Mouse (Mus musculus): Measurements from ENCODE around the gene Ncf2. TPM values are rescaled to one million over a fixed set of nuclear protein-coding genes. Genes with fewer than 3 reads are reported as not detected.
A peak's percentile ranks its signal among the peaks of the same experiment; 100 is the strongest.

The Ncf2 gene
- polyA plus RNA-seq, 1 experiment from 2014 or later = 6.7 TPM

DNA sequence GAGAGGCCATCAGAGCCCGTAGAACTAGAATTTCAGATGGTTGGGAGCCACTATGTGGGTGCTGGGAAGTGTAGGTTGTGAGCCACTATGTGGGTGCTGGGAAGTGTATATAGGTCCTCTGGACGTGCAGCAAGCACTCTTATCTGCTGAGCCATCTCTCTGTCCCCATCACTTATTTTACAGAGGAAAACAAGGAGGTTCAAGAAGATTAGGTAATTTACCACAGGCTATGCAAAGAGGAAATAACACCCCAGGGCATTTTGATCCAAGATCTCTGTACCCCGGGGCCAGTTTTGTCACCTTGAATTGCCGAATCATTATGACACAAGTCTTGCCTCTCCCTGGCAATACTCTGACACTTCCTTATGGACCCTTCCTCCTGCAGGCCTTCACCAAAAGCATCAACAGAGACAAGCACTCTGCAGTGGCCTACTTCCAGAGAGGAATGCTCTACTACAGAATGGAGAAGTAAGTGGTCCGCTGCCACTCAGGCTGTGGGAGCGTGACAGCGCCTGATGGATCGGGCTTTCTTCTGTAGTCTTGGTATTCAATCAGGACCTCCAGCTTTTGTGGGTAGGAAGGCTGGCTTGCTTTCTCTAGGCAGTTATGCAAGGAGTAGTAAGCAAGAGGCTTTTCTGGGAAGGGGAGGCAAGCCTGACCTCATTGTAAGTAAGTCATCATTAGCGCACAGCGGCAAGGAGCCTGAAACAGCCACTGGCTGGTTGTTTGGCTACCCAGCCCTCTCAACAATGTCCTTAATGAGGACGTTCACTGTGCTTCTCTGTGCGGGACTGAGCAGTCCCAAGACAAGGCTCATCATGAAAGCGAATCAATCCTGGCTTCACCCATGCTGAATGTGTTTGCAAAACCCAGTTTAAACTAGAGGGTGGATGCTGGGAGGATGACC lies 10.8 kb downstream of the Ncf2 start:
- H3K27ac ChIP-seq (ENCODE audit: low read length) = no peak overlapping the region
- H3K36me3 ChIP-seq (ENCODE audit: insufficient read depth, low read length) = no peaks in the 10 kb centered on the region
- H3K4me2 ChIP-seq (replicated peaks; ENCODE audit: low read depth, low read length) = no peak overlapping the region
- WGBS = 77% methylated on average over 13 of the region's 13 CpGs
- H3K9me3 ChIP-seq (ENCODE audit: low read length) = no peaks in the 10 kb centered on the region
- peaks cover 19% of the 10 kb centered on the region for H3K4me1 ChIP-seq (ENCODE audit: insufficient read depth, low read length)
- H3K27me3 ChIP-seq (ENCODE audit: insufficient read depth, low read length) = no peaks in the 10 kb centered on the region
- no peak for ATAC-seq (ENCODE audit: low FRiP score, low TSS enrichment)
- H3K9ac ChIP-seq (replicated peaks; ENCODE audit: low read length) = no peak overlapping the region
- H3K4me3 ChIP-seq (ENCODE audit: low read length) = no peak overlapping the region

DNA sequence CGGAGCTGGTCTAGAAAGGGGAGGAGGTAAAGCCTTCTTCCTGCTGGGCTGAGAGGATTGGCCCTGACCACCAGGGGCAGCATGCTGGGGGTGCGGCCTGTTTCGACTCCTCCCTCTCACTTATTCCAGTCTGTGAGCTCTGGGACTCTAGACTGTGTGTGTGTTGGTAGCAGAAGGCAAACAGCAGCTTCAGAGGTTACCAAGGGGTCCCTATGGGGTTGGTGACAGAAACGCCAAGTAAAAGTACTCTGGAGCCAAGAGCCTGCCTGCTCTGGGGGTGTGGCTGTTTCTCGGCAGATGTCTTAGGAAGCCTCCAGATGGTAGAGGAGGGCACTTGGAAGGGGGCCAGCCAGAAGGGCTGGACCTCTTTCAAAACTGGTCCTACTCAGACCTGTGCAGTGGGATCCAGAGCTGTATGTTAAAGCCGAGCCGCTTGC lies 15.3 kb downstream of the Ncf2 start:
- H3K9ac ChIP-seq (replicated peaks; ENCODE audit: low read length) = no peak overlapping the region
- H3K27me3 ChIP-seq (ENCODE audit: insufficient read depth, low read length) = no peaks in the 10 kb centered on the region
- H3K4me1 ChIP-seq (ENCODE audit: insufficient read depth, low read length) = peaks cover 29% of the 10 kb centered on the region
- H3K4me3 ChIP-seq (ENCODE audit: low read length) = no peak overlapping the region
- no peaks in the 10 kb centered on the region for H3K9me3 ChIP-seq (ENCODE audit: low read length)
- H3K36me3 ChIP-seq (ENCODE audit: insufficient read depth, low read length) = no peaks in the 10 kb centered on the region
- 42% methylated on average over 7 of the region's 7 CpGs for WGBS
- H3K4me2 ChIP-seq (replicated peaks; ENCODE audit: low read depth, low read length) = 0 out of 2 replicates have a peak overlapping the region, but pooled peaks have one; percentile 21
- ATAC-seq (ENCODE audit: low FRiP score, low TSS enrichment) = peak; percentile 49
- H3K27ac ChIP-seq (ENCODE audit: low read length) = no peak overlapping the region

DNA sequence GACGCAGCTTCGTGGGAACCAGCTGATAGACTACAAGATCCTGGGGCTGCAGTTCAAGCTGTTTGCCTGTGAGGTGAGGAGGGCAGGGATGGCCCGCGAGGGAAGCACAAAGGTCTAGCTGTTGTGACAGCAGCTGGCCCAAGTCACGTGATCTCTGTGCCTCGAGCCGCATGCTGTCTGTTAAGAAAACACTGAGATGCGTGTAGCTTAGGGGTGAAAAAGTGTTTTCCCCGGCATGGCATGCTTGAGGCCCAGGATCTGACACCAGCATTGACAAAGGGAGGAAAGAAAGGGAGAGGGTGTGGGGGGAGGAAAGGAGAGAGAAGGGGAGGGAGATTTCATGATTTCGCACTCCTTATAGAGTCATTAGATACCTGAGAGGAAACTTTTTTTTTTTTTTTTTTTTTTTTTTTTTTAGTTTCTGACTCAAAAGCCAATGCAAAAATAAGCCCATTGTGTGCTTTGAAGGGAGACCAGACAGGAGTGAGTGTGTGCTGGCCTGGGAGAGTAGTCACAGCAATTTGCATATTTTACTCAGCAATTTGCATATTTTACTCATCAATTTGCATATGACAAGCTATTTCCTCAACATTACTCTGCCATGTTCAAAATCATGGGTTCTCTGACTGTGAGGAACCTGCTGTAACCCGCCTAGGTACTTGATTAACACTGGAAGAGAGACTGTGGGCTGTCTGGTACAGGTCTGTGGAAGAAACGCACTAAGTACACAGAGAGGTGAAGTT lies 17.2 kb downstream of the Ncf2 start:
- Histone ChIP-seq H3K36me3 (ENCODE audit: insufficient read depth, low read length) (no peaks in the 10 kb centered on the region), H3K27me3 (ENCODE audit: insufficient read depth, low read length) (no peaks in the 10 kb centered on the region), H3K27ac (ENCODE audit: low read length) (peak overlapping the region; percentile 80), H3K4me3 (ENCODE audit: low read length) (no peak overlapping the region), H3K9ac (replicated peaks; ENCODE audit: low read length) (no peak overlapping the region), H3K4me1 (ENCODE audit: insufficient read depth, low read length) (peaks cover 29% of the 10 kb centered on the region), H3K4me2 (replicated peaks; ENCODE audit: low read depth, low read length) (no peak overlapping the region), H3K9me3 (ENCODE audit: low read length) (no peaks in the 10 kb centered on the region)
- ATAC-seq (ENCODE audit: low FRiP score, low TSS enrichment) = no peak
- WGBS = 32% methylated on average over 12 of the region's 12 CpGs

DNA sequence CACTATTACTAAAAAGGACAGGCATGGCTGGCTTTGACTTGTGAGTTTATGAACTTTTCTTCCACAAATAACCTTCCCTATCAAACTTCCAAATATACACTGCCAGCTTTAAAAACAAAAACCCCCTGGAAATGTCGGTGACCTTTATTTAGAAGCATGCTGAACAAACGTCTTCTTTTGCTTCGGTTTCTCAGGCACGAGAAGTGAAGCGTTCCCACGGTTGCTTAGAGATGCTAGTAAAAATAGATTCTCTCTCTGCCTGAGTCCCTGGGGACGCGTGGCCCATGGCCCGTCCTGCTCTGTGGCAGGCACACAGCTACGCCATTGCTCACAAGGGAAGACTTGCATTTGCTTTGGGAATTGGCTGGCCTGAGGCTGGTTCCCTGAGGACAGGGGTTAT lies 17.8 kb downstream of the Ncf2 start:
- Histone ChIP-seq H3K27me3 (ENCODE audit: insufficient read depth, low read length) (no peaks in the 10 kb centered on the region), H3K9ac (replicated peaks; ENCODE audit: low read length) (0 out of 2 replicates have a peak overlapping the region, but pooled peaks have one; percentile 35), H3K4me3 (ENCODE audit: low read length) (no peak overlapping the region), H3K4me2 (replicated peaks; ENCODE audit: low read depth, low read length) (0 out of 2 replicates have a peak overlapping the region, but pooled peaks have one; percentile 4), H3K27ac (ENCODE audit: low read length) (peak overlapping the region; percentile 80), H3K4me1 (ENCODE audit: insufficient read depth, low read length) (peaks cover 29% of the 10 kb centered on the region), H3K36me3 (ENCODE audit: insufficient read depth, low read length) (no peaks in the 10 kb centered on the region), H3K9me3 (ENCODE audit: low read length) (no peaks in the 10 kb centered on the region)
- ATAC-seq (ENCODE audit: low FRiP score, low TSS enrichment) = peak; percentile 43; the same call in 1 of the 2 replicates
- 15% methylated on average over 10 of the region's 10 CpGs for WGBS

DNA sequence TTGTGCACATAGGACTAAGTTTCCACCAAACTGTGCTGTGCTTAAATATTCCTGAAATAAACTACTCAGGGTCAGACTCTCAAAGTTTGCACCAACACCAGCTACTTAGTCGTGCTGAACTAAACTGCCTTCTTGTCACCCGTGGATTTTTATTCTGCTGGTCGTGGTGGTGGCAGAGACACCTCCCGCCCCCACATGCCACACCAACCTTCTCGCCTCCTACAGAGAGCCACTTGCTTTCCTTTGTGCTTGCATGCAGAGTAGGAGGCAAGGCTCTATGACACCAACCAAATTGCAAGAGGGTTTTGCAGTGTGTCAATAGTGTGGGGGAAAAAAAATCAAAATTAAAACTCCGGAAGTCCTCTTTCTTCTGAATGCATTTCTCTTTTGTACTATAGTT lies 19.6 kb downstream of the Ncf2 start:
- ATAC-seq (ENCODE audit: low FRiP score, low TSS enrichment) = no peak
- H3K4me3 ChIP-seq (ENCODE audit: low read length) = no peak overlapping the region
- H3K27ac ChIP-seq (ENCODE audit: low read length) = no peak overlapping the region
- 70% methylated on average over 6 of the region's 6 CpGs for WGBS
- no peak overlapping the region for H3K9ac ChIP-seq (replicated peaks; ENCODE audit: low read length)
- H3K36me3 ChIP-seq (ENCODE audit: insufficient read depth, low read length) = no peaks in the 10 kb centered on the region
- no peaks in the 10 kb centered on the region for H3K27me3 ChIP-seq (ENCODE audit: insufficient read depth, low read length)
- no peaks in the 10 kb centered on the region for H3K9me3 ChIP-seq (ENCODE audit: low read length)
- peaks cover 29% of the 10 kb centered on the region for H3K4me1 ChIP-seq (ENCODE audit: insufficient read depth, low read length)
- no peak overlapping the region for H3K4me2 ChIP-seq (replicated peaks; ENCODE audit: low read depth, low read length)

DNA sequence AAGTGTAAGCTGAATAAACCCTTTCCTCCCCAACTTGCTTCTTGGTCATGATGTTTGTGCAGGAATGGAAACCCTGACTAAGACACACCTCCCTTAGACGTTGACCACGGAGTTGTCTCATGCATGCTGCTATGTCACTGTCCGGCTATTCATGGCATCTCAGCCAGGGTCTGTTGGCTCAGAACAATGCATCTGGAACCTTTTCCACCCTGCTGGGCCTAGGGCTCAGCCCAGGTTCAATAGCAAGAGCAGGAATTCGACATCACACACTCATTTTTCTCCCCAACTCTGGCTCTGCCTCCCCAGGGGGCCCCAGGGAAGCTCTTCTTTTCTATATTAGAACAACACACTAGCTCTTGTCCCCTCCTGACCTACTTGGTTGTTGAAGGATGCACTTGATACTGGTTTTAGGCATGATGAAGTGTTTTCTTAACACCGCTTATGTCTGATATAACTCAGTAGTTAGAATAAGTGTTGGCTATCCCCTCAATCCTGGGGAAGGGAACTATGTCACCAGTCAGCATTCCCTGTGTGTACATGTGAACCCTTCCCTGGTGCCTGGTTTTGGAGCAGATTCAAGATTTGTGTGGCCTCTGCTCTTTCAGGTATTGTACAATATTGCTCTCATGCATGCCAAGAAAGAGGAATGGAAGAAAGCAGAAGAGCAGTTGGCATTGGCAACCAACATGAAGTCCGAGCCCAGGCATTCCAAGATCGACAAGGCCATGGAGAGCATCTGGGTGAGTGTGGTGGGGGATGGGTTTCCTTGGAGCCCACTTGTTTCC lies 21.1 kb downstream of the Ncf2 start:
- Histone ChIP-seq H3K27ac (ENCODE audit: low read length) (no peak overlapping the region), H3K4me1 (ENCODE audit: insufficient read depth, low read length) (peaks cover 20% of the 10 kb centered on the region), H3K9ac (replicated peaks; ENCODE audit: low read length) (no peak overlapping the region), H3K27me3 (ENCODE audit: insufficient read depth, low read length) (no peaks in the 10 kb centered on the region), H3K4me2 (replicated peaks; ENCODE audit: low read depth, low read length) (no peak overlapping the region), H3K9me3 (ENCODE audit: low read length) (no peaks in the 10 kb centered on the region), H3K4me3 (ENCODE audit: low read length) (no peak overlapping the region), H3K36me3 (ENCODE audit: insufficient read depth, low read length) (no peaks in the 10 kb centered on the region)
- ATAC-seq (ENCODE audit: low FRiP score, low TSS enrichment) = no peak
- WGBS = 78% methylated on average over 7 of the region's 7 CpGs

DNA sequence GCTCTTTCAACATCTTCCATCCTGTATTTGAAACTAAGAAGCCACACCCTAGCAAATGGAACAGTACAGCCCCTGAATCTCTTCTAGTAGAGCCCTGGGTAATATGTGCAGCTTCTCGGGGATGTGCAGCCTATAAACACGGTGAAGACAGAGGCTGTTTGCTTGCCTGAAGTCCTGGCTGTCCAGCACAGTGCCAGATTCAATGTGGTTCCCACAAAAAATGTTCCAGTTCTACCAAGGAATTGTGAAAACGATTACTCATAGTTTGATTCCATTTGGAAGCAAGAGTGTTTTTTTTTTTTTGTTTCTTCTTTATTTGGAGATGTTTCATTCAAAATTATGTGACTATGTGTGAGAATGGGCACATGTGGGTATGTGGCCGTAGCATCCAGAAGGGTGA lies 21.8 kb downstream of the Ncf2 start:
- Histone ChIP-seq H3K36me3 (ENCODE audit: insufficient read depth, low read length) (no peaks in the 10 kb centered on the region), H3K4me2 (replicated peaks; ENCODE audit: low read depth, low read length) (no peak overlapping the region), H3K27me3 (ENCODE audit: insufficient read depth, low read length) (no peaks in the 10 kb centered on the region), H3K27ac (ENCODE audit: low read length) (no peak overlapping the region), H3K4me3 (ENCODE audit: low read length) (no peak overlapping the region), H3K9ac (replicated peaks; ENCODE audit: low read length) (no peak overlapping the region), H3K4me1 (ENCODE audit: insufficient read depth, low read length) (peaks cover 16% of the 10 kb centered on the region), H3K9me3 (ENCODE audit: low read length) (no peaks in the 10 kb centered on the region)
- WGBS = 85% methylated on average over 4 of the region's 4 CpGs
- no peak for ATAC-seq (ENCODE audit: low FRiP score, low TSS enrichment)

DNA sequence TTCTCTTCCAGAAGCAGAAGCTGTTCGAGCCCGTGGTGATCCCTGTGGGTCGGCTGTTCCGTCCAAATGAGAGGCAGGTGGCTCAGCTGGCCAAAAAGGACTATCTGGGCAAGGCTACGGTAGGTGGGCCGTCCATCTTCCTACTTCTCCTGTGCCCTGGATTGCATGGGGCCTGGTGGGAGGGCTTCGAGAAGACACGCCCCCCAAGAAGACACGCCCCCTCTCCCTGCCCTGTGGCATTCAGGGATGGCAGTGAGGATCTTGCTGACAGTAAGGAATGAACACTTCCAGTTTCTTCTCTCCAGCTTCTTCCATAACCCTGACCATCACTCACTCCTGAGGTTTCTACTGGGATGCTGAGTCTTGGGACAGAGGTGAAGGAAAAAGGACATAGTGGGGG lies 24.2 kb downstream of the Ncf2 start:
- Histone ChIP-seq H3K36me3 (ENCODE audit: insufficient read depth, low read length) (no peaks in the 10 kb centered on the region), H3K4me3 (ENCODE audit: low read length) (no peak overlapping the region), H3K27ac (ENCODE audit: low read length) (no peak overlapping the region), H3K4me2 (replicated peaks; ENCODE audit: low read depth, low read length) (no peak overlapping the region), H3K27me3 (ENCODE audit: insufficient read depth, low read length) (no peaks in the 10 kb centered on the region), H3K9me3 (ENCODE audit: low read length) (no peaks in the 10 kb centered on the region), H3K4me1 (ENCODE audit: insufficient read depth, low read length) (peaks cover 10% of the 10 kb centered on the region; the same call in 1 of the 2 replicates), H3K9ac (replicated peaks; ENCODE audit: low read length) (no peak overlapping the region)
- ATAC-seq (ENCODE audit: low FRiP score, low TSS enrichment) = no peak
- 70% methylated on average over 9 of the region's 9 CpGs for WGBS

DNA sequence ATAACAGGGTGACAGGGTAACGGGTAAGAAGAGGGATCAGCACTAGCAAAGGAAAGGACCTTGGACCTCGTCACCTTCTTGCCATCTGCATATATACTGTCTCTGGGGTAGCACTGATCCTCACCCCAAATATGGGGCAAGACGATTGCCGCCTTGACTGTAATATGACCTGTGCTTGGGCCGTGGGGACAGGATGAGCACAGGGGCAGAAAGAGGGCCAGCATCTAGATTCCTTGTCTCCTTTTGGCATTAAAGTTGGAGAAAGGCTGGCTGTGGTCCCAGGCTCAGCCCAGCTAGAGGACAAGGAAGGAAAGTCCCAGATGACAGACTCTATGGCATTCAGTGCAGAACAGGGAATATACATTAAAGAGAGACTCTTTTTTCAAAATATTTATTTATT lies 26.5 kb downstream of the Ncf2 start:
- Histone ChIP-seq H3K4me2 (replicated peaks; ENCODE audit: low read depth, low read length) (no peak overlapping the region), H3K4me3 (ENCODE audit: low read length) (no peak overlapping the region), H3K36me3 (ENCODE audit: insufficient read depth, low read length) (no peaks in the 10 kb centered on the region), H3K27me3 (ENCODE audit: insufficient read depth, low read length) (no peaks in the 10 kb centered on the region), H3K9me3 (ENCODE audit: low read length) (no peaks in the 10 kb centered on the region), H3K27ac (ENCODE audit: low read length) (no peak overlapping the region), H3K4me1 (ENCODE audit: insufficient read depth, low read length) (peaks cover 11% of the 10 kb centered on the region; the same call in 1 of the 2 replicates), H3K9ac (replicated peaks; ENCODE audit: low read length) (no peak overlapping the region)
- WGBS = 62% methylated on average over 5 of the region's 5 CpGs
- ATAC-seq (ENCODE audit: low FRiP score, low TSS enrichment) = no peak

Data from kidney, embryonic 16.5 days (tissue).